Mouse (Mus musculus): ENCODE results near the gene Kremen1. TPM values are rescaled to one million over a fixed set of nuclear protein-coding genes. Genes with fewer than 3 reads are reported as not detected.

Kremen1 gene
- total and polyA plus RNA-seq, 2 experiments from 2014 or later, result 2.3 to 11.2 TPM

DNA sequence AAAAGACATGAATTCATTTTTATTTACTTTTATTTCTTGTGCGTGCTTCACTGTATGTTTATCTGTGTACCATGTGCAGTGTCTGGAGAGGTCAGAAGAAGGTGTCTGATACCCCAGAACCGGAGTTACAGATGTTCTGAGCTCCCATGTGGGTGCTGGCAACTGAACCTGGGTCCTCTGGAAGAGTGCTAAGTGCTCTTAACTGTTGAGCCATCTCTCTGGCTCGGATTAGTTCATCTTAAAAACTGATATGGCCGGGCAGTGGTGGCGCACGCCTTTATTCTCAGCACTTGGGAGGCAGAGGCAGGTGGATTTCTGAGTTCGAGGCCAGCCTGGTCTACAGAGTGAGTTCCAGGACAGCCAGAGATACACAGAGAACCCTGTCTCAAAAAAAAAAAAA is 18.1 kb downstream of the Kremen1 start:
- Histone ChIP-seq H3K27me3 (ENCODE audit: insufficient read depth, low read length) (no peaks in the 10 kb centered on the region), H3K27ac (ENCODE audit: low read depth, low read length) (no peak overlapping the region), H3K4me1 (ENCODE audit: insufficient read depth, low read length) (peaks cover 8% of the 10 kb centered on the region; the same call in 1 of the 2 replicates), H3K9me3 (ENCODE audit: low read length) (no peaks in the 10 kb centered on the region), H3K4me3 (ENCODE audit: low read depth, low read length) (no peak overlapping the region), H3K9ac (replicated peaks; ENCODE audit: low read length, poor library complexity, severe bottlenecking) (no peak overlapping the region), H3K4me2 (ENCODE audit: low read depth, low read length, poor library complexity, severe bottlenecking) (no peak overlapping the region), H3K36me3 (ENCODE audit: insufficient read depth, low read length) (no peaks in the 10 kb centered on the region)
- DNase-seq (ENCODE audit: low spot score) (no peak), ATAC-seq (ENCODE audit: low FRiP score) (no peak)
- no peak for TF ChIP-seq CTCF (IDR thresholded peaks at IDR 0.05)
- 96% methylated on average over 7 of the region's 7 CpGs for WGBS

DNA sequence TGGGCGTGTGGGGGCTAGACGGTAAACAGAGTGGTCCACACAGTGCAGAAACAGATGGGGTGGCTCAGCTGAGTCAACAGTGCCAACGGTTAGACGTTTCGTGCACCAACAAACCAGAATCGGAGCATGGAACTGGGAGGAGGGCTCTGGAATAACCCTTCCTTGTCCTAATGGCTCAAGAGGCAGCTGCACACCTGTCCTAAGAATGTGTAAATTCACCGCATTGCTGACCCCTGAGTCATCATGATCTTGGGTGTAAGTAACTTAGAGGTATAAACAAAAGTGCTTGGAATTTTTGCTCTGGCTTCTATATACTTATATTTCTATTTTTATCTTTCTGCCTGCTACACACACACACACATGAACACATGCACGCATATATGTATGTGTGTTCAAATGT is 19.2 kb downstream of the Kremen1 start:
- H3K36me3 ChIP-seq (ENCODE audit: insufficient read depth, low read length), result no peaks in the 10 kb centered on the region
- no peak overlapping the region for H3K4me3 ChIP-seq (ENCODE audit: low read depth, low read length)
- DNase-seq (ENCODE audit: low spot score) (no peak), ATAC-seq (ENCODE audit: low FRiP score) (no peak)
- WGBS, result 89% methylated on average over 8 of the region's 8 CpGs
- H3K4me1 ChIP-seq (ENCODE audit: insufficient read depth, low read length), result peaks cover 8% of the 10 kb centered on the region; the same call in 1 of the 2 replicates
- no peak overlapping the region for H3K27ac ChIP-seq (ENCODE audit: low read depth, low read length)
- no peak overlapping the region for H3K9ac ChIP-seq (replicated peaks; ENCODE audit: low read length, poor library complexity, severe bottlenecking)
- H3K27me3 ChIP-seq (ENCODE audit: insufficient read depth, low read length), result no peaks in the 10 kb centered on the region
- no peak overlapping the region for H3K4me2 ChIP-seq (ENCODE audit: low read depth, low read length, poor library complexity, severe bottlenecking)
- TF ChIP-seq CTCF (IDR thresholded peaks at IDR 0.05), result no peak
- no peaks in the 10 kb centered on the region for H3K9me3 ChIP-seq (ENCODE audit: low read length)

GRCm38 (mm10) chr11:5239706-5240690 is 21.4 kb downstream of the Kremen1 start:
- Histone ChIP-seq H3K27me3 (ENCODE audit: insufficient read depth, low read length) (no peaks in the 10 kb centered on the region), H3K9ac (replicated peaks; ENCODE audit: low read length, poor library complexity, severe bottlenecking) (no peak overlapping the region), H3K9me3 (ENCODE audit: low read length) (no peaks in the 10 kb centered on the region), H3K27ac (ENCODE audit: low read depth, low read length) (no peak overlapping the region), H3K4me2 (ENCODE audit: low read depth, low read length, poor library complexity, severe bottlenecking) (no peak overlapping the region), H3K36me3 (ENCODE audit: insufficient read depth, low read length) (no peaks in the 10 kb centered on the region), H3K4me3 (ENCODE audit: low read depth, low read length) (no peak overlapping the region), H3K4me1 (ENCODE audit: insufficient read depth, low read length) (peaks cover 8% of the 10 kb centered on the region; the same call in 1 of the 2 replicates)
- peak; percentile 34; the same call in 1 of the 2 replicates for ATAC-seq (ENCODE audit: low FRiP score)
- DNase-seq (ENCODE audit: low spot score), result no peak
- TF ChIP-seq CTCF (IDR thresholded peaks at IDR 0.05), result no peak
- WGBS, result 9% methylated on average over 10 of the region's 10 CpGs

DNA sequence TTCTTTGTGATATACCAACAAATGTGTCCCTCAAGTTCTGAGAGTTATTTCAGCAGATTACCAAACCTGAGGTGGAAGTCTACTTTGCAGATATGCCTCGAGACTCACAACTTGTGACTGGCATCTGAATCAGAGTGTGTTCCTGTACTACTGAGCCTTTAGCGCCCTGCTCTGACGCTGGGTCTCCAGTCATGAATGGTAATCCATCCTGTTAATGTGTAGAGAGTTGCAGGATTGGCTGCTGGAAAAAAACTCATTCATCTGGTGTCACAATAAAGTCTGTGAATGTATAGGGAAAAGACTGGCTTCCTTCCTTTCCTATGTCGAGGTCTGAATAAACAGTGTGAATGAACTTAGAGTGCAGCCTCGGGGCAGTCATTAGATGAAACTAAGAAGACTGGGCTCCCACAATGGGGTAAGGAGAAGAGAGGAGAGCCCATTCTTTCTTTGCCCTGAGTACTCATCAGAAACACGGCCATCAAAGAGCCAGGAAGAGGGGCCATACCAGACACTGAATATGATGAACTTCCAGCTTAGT is 41.4 kb downstream of the Kremen1 start:
- H3K9ac ChIP-seq (replicated peaks; ENCODE audit: low read length, poor library complexity, severe bottlenecking), result no peak overlapping the region
- no peak for DNase-seq (ENCODE audit: low spot score)

GRCm38 (mm10) chr11:5219371-5219770 is 42.0 kb downstream of the Kremen1 start:
- Histone ChIP-seq H3K27me3 (ENCODE audit: insufficient read depth, low read length) (no peaks in the 10 kb centered on the region), H3K4me3 (ENCODE audit: low read depth, low read length) (no peak overlapping the region), H3K27ac (ENCODE audit: low read depth, low read length) (no peak overlapping the region), H3K4me1 (ENCODE audit: insufficient read depth, low read length) (no peaks in the 10 kb centered on the region), H3K36me3 (ENCODE audit: insufficient read depth, low read length) (no peaks in the 10 kb centered on the region), H3K9me3 (ENCODE audit: low read length) (no peaks in the 10 kb centered on the region), H3K9ac (replicated peaks; ENCODE audit: low read length, poor library complexity, severe bottlenecking) (no peak overlapping the region), H3K4me2 (ENCODE audit: low read depth, low read length, poor library complexity, severe bottlenecking) (no peak overlapping the region)
- TF ChIP-seq CTCF (IDR thresholded peaks at IDR 0.05), result no peak
- ATAC-seq (ENCODE audit: low FRiP score) (no peak), DNase-seq (ENCODE audit: low spot score) (no peak)
- 90% methylated on average over 4 of the region's 4 CpGs for WGBS

More for the DNA sequence above, 41.4 kb downstream of the Kremen1 start:
- Histone ChIP-seq H3K4me3 (ENCODE audit: low read depth, low read length) (no peak overlapping the region), H3K27me3 (ENCODE audit: insufficient read depth, low read length) (no peaks in the 10 kb centered on the region), H3K36me3 (ENCODE audit: insufficient read depth, low read length) (no peaks in the 10 kb centered on the region), H3K9me3 (ENCODE audit: low read length) (no peaks in the 10 kb centered on the region), H3K27ac (ENCODE audit: low read depth, low read length) (no peak overlapping the region), H3K4me1 (ENCODE audit: insufficient read depth, low read length) (no peaks in the 10 kb centered on the region), H3K4me2 (ENCODE audit: low read depth, low read length, poor library complexity, severe bottlenecking) (no peak overlapping the region)
- whole genome bisulfite sequencing, result 44% methylated on average over 6 of the region's 6 CpGs
- ATAC-seq (ENCODE audit: low FRiP score), result no peak
- no peak for TF ChIP-seq CTCF (IDR thresholded peaks at IDR 0.05)

Measured in midbrain, postnatal 0 days (tissue).